Mouse (Mus musculus) heart, embryonic 11.5 days (tissue): ENCODE data around the gene Scamp1. TPM values are rescaled to one million over a fixed set of nuclear protein-coding genes. Genes with fewer than 3 reads are reported as not detected.

Experiments
- ATAC-seq: fragments of 200-750 bp; cut with Nextera tagmentation; replicated peaks from 2 replicates; pipeline ENCODE4 v1.8.0; 2017; ENCODE audit warnings: moderate library complexity; ENCODE audit not compliant: insufficient number of reproducible peaks, low FRiP score, low TSS enrichment
- H3K27ac ChIP-seq: fragments of 300-500 bp; sonication (generic); 2 replicates; pipeline ENCODE4 v1.5.1; 2014; ENCODE audit warnings: mild to moderate bottlenecking, low read depth, low read length
- H3K27me3 ChIP-seq: fragments of 300-500 bp; sonication (generic); 2 replicates; pipeline ENCODE4 v1.6.1; 2014; ENCODE audit warnings: mild to moderate bottlenecking, low read length, mixed read lengths; ENCODE audit not compliant: control insufficient read depth, insufficient read depth
- H3K36me3 ChIP-seq: fragments of 300-500 bp; sonication (generic); 2 replicates; pipeline ENCODE4 v1.6.1; 2014; ENCODE audit warnings: mild to moderate bottlenecking, low read length, moderate library complexity, mixed read lengths; ENCODE audit not compliant: control insufficient read depth, insufficient read depth
- H3K4me1 ChIP-seq: fragments of 300-500 bp; sonication (generic); 2 replicates; pipeline ENCODE4 v1.6.1; 2014; ENCODE audit warnings: low read length; ENCODE audit not compliant: control insufficient read depth, insufficient read depth
- H3K4me2 ChIP-seq: fragments of 300-500 bp; sonication (generic); 2 replicates; pipeline ENCODE4 v1.6.1; 2014; ENCODE audit warnings: mild to moderate bottlenecking, moderate library complexity
- H3K4me3 ChIP-seq: fragments of 300-500 bp; sonication (generic); 2 replicates; pipeline ENCODE4 v1.5.1; 2014; ENCODE audit warnings: low read depth, low read length
- H3K9ac ChIP-seq: fragments of 300-500 bp; sonication (generic); 2 replicates; pipeline ENCODE4 v1.6.1; 2014; ENCODE audit warnings: mild to moderate bottlenecking, low read depth, low read length, moderate library complexity
- H3K9me3 ChIP-seq: fragments of 300-500 bp; sonication (generic); replicated peaks from 2 replicates; pipeline ENCODE4 v1.6.1; 2016; ENCODE audit warnings: low read length; ENCODE audit not compliant: control insufficient read depth
- WGBS: fragments of 180-500 bp; shearing (Covaris S2); extraction: QIAGEN DNeasy Blood & Tissue Kit; methylation state at CpG from one replicate; pipeline ENCODE4 v1.1.7; 2014; ENCODE audit not compliant: insufficient replicate concordance; 5-methylcytosine and 5-hydroxymethylcytosine counted together
- polyA plus RNA-seq: library from polyadenylated mRNA; unstranded; fragments of >200 nt; fragmentation: Nextera tagmentation; extraction: Ambion mirVana; gene quantifications from 2 replicates; pipeline ENCODE4 v1.2.1, GENCODE M21; 2014

Gene Scamp1
- polyA plus RNA-seq, 1 experiment from 2014 or later, result 21.2 TPM

GRCm38 (mm10) chr13:94184726-94185456, 100.8 kb downstream of the Scamp1 start:
- ATAC-seq, result no peak
- H3K4me2 ChIP-seq, result no peak overlapping the region
- H3K27ac ChIP-seq, result no peak overlapping the region; the same call in 1 of the 2 replicates
- H3K4me1 ChIP-seq, result peaks cover 10% of the 10 kb centered on the region
- no peak overlapping the region for H3K4me3 ChIP-seq
- no peaks in the 10 kb centered on the region for H3K36me3 ChIP-seq
- no peak overlapping the region for H3K9ac ChIP-seq
- 70% methylated on average over 10 of the region's 10 CpGs for WGBS
- no peaks in the 10 kb centered on the region for H3K27me3 ChIP-seq
- no peaks in the 10 kb centered on the region for H3K9me3 ChIP-seq

DNA sequence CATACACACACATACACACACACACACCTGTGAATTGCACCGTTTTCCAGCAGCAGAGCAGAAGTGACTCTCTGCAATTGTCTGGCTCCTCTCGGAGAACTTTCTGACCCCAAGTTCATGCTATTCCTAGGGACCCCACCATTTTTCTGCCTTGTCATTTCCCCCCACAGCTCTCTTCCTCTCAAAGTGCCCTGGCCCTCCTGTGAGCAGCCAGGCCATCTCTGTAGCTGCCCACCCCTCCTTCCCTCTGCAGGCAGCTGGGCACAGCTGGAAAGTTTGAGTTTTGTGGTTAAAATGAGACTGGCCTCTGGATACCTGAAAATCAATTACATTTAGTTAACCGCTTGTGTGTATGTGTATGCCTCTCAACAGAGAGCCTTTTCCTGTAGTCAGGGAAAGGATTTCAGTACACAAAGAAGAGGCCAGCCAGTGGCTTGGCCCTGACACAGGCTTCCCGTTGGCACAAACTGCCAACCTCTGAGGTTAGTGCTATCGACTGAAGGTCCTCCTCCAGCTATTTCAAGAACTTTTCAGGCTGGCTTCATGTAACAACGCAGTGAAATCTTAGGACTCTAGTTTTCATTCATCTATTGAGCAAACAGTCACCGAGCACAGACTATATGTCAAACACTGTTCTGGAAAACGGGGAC, 102.2 kb downstream of the Scamp1 start:
- no peak overlapping the region for H3K4me2 ChIP-seq
- H3K4me1 ChIP-seq, result peaks cover 8% of the 10 kb centered on the region
- no peaks in the 10 kb centered on the region for H3K27me3 ChIP-seq
- no peaks in the 10 kb centered on the region for H3K36me3 ChIP-seq
- H3K9me3 ChIP-seq, result no peaks in the 10 kb centered on the region
- no peak overlapping the region for H3K9ac ChIP-seq
- ATAC-seq, result no peak
- H3K4me3 ChIP-seq, result no peak overlapping the region
- H3K27ac ChIP-seq, result no peak overlapping the region
- 83% methylated on average over 8 of the region's 8 CpGs for WGBS

DNA sequence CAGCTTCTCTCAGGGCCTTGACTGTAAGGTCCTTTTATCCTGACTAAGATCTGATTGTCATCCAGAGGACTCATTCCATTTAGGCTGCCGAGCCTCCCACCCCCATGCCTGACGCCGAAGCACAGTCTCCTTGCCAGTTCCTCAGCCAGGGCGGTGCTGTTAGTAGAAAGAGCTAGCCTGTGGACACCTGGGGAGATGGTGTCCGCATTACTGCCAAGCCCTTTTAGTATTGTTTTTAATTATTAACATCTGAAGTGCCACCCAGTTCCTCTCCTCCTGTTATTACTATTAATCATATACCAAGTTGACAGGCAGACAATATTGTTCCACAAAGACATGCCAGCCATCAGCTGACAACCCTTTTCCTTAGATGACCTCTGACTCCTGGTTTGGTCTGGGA, 103.6 kb downstream of the Scamp1 start:
- H3K9ac ChIP-seq, result no peak overlapping the region
- H3K4me3 ChIP-seq, result no peak overlapping the region
- H3K36me3 ChIP-seq, result no peaks in the 10 kb centered on the region
- no peak overlapping the region for H3K4me2 ChIP-seq
- ATAC-seq, result no peak
- H3K27me3 ChIP-seq, result no peaks in the 10 kb centered on the region
- WGBS, result 78% methylated on average over 5 of the region's 5 CpGs
- no peaks in the 10 kb centered on the region for H3K9me3 ChIP-seq
- peaks cover 7% of the 10 kb centered on the region for H3K4me1 ChIP-seq
- no peak overlapping the region for H3K27ac ChIP-seq

- no peak overlapping the region for H3K9ac ChIP-seq
- no peak overlapping the region for H3K4me2 ChIP-seq
- H3K27ac ChIP-seq, result no peak overlapping the region
- peaks cover 6% of the 10 kb centered on the region for H3K4me1 ChIP-seq
- no peaks in the 10 kb centered on the region for H3K27me3 ChIP-seq
- H3K36me3 ChIP-seq, result no peaks in the 10 kb centered on the region
- no peak overlapping the region for H3K4me3 ChIP-seq
- 74% methylated on average over 5 of the region's 5 CpGs for WGBS
- ATAC-seq, result no peak
- H3K9me3 ChIP-seq, result no peaks in the 10 kb centered on the region
These were observed 104.9 kb downstream of the Scamp1 start for GRCm38 (mm10) chr13:94180477-94181420.

DNA sequence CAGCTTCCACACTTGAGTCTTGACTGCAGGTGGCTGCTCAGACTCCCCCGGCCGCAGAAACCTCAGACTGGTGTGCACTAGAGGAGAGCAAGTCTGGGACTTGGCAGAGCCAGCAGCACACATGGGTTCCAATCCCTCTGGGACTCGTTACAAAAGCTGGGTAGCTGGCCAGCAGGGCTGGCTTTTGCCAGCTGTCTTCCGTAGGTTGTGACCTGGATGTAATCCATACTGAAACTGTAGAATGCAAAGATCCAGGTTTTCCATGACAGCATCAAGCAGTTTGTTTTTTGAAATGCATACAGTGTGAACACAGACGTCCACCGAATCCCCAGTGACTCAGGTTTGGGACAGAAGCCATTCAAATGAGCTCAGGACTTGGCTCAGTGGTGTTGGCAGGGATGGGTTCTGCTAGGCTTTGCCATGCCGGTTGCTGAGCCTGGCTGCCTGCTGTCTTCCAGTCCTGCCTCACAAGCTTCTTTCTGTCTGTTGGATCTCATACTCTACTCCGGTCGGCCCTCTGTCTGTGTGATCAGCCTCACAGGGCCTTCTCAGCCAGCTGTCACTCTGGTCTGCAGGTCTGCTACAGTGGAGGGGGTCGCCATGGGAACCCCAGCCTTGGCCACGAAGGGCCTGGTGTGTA, 107.1 kb downstream of the Scamp1 start:
- no peak overlapping the region for H3K27ac ChIP-seq
- no peak overlapping the region for H3K4me3 ChIP-seq
- no peak overlapping the region for H3K9ac ChIP-seq
- H3K4me1 ChIP-seq, result peaks cover 15% of the 10 kb centered on the region
- H3K36me3 ChIP-seq, result no peaks in the 10 kb centered on the region
- 72% methylated on average over 11 of the region's 11 CpGs for WGBS
- H3K9me3 ChIP-seq, result no peaks in the 10 kb centered on the region
- no peak overlapping the region for H3K4me2 ChIP-seq
- no peak for ATAC-seq
- 0 out of 2 replicates have a peak, but pooled peaks cover 3% of the 10 kb centered on the region for H3K27me3 ChIP-seq

DNA sequence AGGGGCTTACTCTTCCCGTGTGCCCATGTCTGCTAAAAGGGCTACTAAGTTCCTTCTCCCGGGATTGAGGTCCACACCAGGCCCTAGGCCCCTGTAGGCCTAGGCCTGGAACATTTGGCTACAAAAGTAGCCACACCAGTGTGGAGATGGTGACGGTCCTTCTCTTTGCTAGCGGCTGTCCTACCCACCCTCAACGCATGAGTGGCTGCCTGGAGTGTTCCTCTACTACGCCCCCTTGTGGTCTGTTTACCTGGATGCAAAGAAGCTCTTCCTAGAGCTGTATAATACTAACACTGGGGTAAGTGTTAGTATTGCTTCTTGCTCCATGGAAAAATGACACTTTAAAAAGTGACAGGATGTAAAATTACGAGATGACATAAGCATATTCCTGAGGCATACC, 108.5 kb downstream of the Scamp1 start:
- WGBS, result 50% methylated on average over 7 of the region's 7 CpGs
- no peak overlapping the region for H3K27ac ChIP-seq
- H3K9ac ChIP-seq, result no peak overlapping the region
- peaks cover 22% of the 10 kb centered on the region for H3K4me1 ChIP-seq
- no peak overlapping the region for H3K4me2 ChIP-seq
- H3K4me3 ChIP-seq, result no peak overlapping the region
- H3K27me3 ChIP-seq, result 0 out of 2 replicates have a peak, but pooled peaks cover 3% of the 10 kb centered on the region
- no peaks in the 10 kb centered on the region for H3K36me3 ChIP-seq
- no peaks in the 10 kb centered on the region for H3K9me3 ChIP-seq
- no peak for ATAC-seq

GRCm38 (mm10) chr13:94175379-94176050, 110.1 kb downstream of the Scamp1 start:
- H3K4me2 ChIP-seq, result peak overlapping the region; percentile 80; the same call in 1 of the 2 replicates
- H3K9ac ChIP-seq, result no peak overlapping the region
- 36% methylated on average over 6 of the region's 6 CpGs for WGBS

More at GRCm38 (mm10) chr13:94175379-94176050, 110.1 kb downstream of the Scamp1 start:
- Histone ChIP-seq H3K4me1 (peaks cover 35% of the 10 kb centered on the region), H3K27me3 (0 out of 2 replicates have a peak, but pooled peaks cover 3% of the 10 kb centered on the region), H3K9me3 (no peaks in the 10 kb centered on the region), H3K4me3 (no peak overlapping the region), H3K36me3 (no peaks in the 10 kb centered on the region), H3K27ac (no peak overlapping the region)
- no peak for ATAC-seq
